Mouse (Mus musculus) brain, embryonic 14.5 days (tissue): ENCODE data around the gene Cnp.

ENCODE experiments used
- CTCF ChIP-seq: fragments of 200-500 bp; IDR thresholded peaks from 2 replicates; pipeline ENCODE4 v1.5.1; 2012; ENCODE audit warnings: inconsistent platforms, mild to moderate bottlenecking, moderate library complexity, borderline replicate concordance; ENCODE audit not compliant: insufficient read depth, insufficient read length; ENCODE audit errors: extremely low read depth
- POLR2A ChIP-seq: fragments of 200-500 bp; IDR thresholded peaks from 2 replicates; pipeline ENCODE4 v1.6.1; 2012; ENCODE audit warnings: mild to moderate bottlenecking, inconsistent platforms, borderline replicate concordance; ENCODE audit not compliant: poor library complexity, insufficient read depth, insufficient read length, severe bottlenecking; ENCODE audit errors: extremely low read depth

GRCm38 (mm10) chr11:100581756-100582155 is 7.1 kb downstream of the Cnp start:
- TF ChIP-seq POLR2A = no peak
- TF ChIP-seq CTCF = no peak
